Mouse (Mus musculus): ENCODE data around the gene Mrpl24. TPM values are rescaled to one million over a fixed set of nuclear protein-coding genes. Genes with fewer than 3 reads are reported as not detected.
"Not testable (repeated sequence)": the region's sequence is repeated elsewhere in the genome, so short reads cannot be mapped to it uniquely, and the experiment has no call there.

Mrpl24 gene
- polyA plus RNA-seq, 1 experiment from 2014 or later, result 73.0 TPM

DNA sequence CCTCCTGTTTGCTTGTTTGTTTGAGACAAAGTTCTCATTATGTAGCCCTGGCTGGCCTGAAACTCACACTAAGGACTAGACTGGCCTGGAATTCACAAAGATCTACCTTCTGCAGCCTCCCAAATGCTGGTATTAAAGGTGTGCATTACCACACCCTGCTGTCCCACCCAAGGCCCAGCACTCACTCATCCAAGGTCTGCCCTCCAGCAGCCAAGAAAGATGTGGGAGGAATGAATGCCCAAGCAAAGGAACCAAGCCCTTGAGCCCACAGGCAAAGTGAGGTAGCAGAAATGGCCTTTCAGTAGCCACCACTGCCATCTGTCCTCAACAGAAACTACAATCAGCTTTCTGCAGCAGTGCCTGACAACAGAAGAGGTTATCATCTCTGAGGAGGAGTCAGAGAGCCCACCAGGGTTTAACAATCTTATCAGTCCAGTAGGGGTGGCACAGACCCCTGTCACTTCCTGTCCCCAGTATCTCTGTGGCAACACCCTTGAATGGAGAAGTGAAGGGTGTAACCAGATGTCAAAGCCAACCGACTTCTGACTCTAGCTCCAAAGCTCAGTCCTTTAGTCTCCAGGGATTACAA is 18.2 kb upstream of the Mrpl24 start:
- Histone ChIP-seq H3K36me3 (no peaks in the 10 kb centered on the region), H3K27ac (replicated peaks) (no peak overlapping the region), H3K27me3 (no peaks in the 10 kb centered on the region), H3K4me3 (no peak overlapping the region), H3K4me2 (no peak overlapping the region), H3K9me3 (no peaks in the 10 kb centered on the region), H3K9ac (no peak overlapping the region), H3K4me1 (replicated peaks) (no peaks in the 10 kb centered on the region)
- ATAC-seq (ENCODE audit: low read depth), result no peak
- WGBS, result 52% methylated on average over 1 of the region's 1 CpGs

GRCm38 (mm10) chr3:87901959-87902358 is 17.3 kb upstream of the Mrpl24 start:
- not testable (repeated sequence) for H3K4me3 ChIP-seq; H3K4me1 ChIP-seq (replicated peaks); H3K27ac ChIP-seq (replicated peaks); ATAC-seq (ENCODE audit: low read depth); H3K36me3 ChIP-seq; H3K4me2 ChIP-seq; H3K9ac ChIP-seq; H3K27me3 ChIP-seq; H3K9me3 ChIP-seq
- WGBS, result 77% methylated on average over 6 of the region's 6 CpGs

DNA sequence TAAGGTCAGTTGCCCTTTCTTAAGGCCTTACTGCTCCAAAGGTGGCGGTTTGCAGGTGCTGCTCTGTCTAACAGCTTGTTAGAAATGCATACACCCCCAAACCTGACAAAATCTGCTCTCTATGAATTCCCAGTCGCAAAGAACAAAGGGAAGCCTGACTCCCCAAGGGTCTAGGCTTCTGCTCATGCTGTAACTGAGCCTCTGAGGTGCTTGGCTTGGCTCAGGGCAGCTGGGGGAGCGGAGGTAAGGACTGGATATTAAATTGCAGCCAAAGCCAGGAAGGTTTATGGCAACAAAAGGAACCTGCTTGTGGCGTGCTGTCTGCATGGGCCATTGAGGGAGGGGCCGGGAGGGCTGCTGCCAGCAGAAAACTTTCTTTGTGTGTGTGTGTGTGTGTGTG is 15.5 kb upstream of the Mrpl24 start:
- Histone ChIP-seq H3K4me2 (no peak overlapping the region), H3K9ac (no peak overlapping the region), H3K4me3 (no peak overlapping the region), H3K27me3 (no peaks in the 10 kb centered on the region), H3K36me3 (no peaks in the 10 kb centered on the region), H3K4me1 (replicated peaks) (peaks cover 19% of the 10 kb centered on the region), H3K9me3 (no peaks in the 10 kb centered on the region), H3K27ac (replicated peaks) (no peak overlapping the region)
- no peak for ATAC-seq (ENCODE audit: low read depth)
- 48% methylated on average over 5 of the region's 5 CpGs for WGBS

GRCm38 (mm10) chr3:87905880-87906485 is 13.3 kb upstream of the Mrpl24 start, which contains the start of gene Hdgf:
Gene Hdgf (plus strand): TSS chr3:87906321.
- H3K9ac ChIP-seq, result peak within 1 kb of the TSS; percentile 95
- 1% methylated on average over 56 of the region's 57 CpGs for WGBS
- peak; percentile 93 for ATAC-seq (ENCODE audit: low read depth)
- no peaks in the 10 kb centered on the region for H3K27me3 ChIP-seq
- H3K36me3 ChIP-seq, result no peaks in the 10 kb centered on the region
- H3K27ac ChIP-seq (replicated peaks), result peak within 1 kb of the TSS; percentile 96
- peak within 1 kb of the TSS; percentile 97 for H3K4me2 ChIP-seq
- peak within 1 kb of the TSS; percentile 97 for H3K4me3 ChIP-seq
- peaks cover 40% of the 10 kb centered on the region for H3K4me1 ChIP-seq (replicated peaks)
- no peaks in the 10 kb centered on the region for H3K9me3 ChIP-seq

DNA sequence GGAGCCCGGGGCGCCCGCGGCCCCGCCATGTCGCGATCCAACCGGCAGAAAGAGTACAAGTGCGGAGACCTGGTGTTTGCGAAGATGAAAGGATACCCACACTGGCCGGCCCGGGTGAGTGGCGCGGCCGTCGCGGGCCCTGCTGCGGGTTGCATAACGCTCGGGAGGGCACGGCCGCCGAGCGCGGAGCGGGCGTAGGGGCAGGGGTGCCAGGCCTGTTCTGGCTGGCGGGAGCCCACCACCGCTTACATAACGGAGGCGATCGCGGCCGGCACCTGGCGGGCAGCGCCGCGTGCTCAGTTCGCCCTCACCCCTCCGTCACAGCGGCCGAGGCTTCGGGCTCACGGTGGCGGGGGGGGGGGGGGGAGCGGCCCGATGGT is 12.7 kb upstream of the Mrpl24 start:
- peak; percentile 54 for ATAC-seq (ENCODE audit: low read depth)
- Histone ChIP-seq H3K4me2 (peak overlapping the region; percentile 97), H3K27ac (replicated peaks) (peak overlapping the region; percentile 96), H3K4me3 (peak overlapping the region; percentile 97), H3K4me1 (replicated peaks) (peaks cover 44% of the 10 kb centered on the region), H3K36me3 (no peaks in the 10 kb centered on the region), H3K27me3 (no peaks in the 10 kb centered on the region), H3K9me3 (no peaks in the 10 kb centered on the region), H3K9ac (peak overlapping the region; percentile 95)
- WGBS, result under 1% methylated on average over 40 of the region's 47 CpGs

DNA sequence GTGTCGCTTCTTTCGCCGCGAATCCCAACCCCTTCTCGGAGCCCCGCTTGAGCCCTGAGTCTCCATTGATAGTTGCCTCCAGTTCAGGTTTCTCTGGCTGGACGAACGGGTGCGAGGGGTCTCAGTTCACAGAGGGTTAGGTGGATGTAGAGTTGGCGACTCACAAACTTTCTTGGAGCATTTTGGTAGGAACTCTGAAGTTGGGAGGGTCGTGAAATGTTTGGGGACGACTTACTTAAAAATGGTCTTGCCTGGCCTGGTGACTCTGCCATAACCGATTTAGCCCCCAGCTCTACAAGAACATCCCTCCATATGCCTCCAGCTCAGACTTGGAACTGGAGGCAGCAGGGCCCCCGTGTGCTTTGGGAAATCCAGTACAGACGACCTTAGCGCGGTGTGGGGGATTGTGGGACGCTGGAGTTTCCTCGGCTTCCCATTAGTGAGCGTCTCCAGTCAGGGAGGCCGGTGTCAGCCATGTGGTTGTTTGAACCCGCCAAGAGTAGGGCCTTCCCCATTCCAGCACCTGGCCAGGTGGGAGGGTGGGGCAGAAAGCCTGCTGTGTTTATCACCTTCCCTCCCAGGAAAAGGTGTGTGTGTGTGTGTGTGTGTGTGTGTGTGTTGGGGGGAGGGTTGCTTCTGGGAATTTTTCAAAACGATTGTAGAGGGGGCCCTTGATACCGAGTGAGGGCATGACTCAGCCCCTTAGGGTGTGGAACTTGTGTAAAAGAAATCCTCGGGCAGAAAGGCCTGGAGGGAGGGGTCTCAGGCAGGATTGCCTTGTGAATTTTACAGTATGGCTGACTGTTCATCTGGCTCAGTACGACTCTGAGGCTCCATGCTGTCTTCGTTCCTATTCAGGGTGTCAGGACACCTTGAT is 12.1 kb upstream of the Mrpl24 start:
- peak overlapping the region; percentile 97 for H3K4me2 ChIP-seq
- peak overlapping the region; percentile 97 for H3K4me3 ChIP-seq
- no peaks in the 10 kb centered on the region for H3K36me3 ChIP-seq
- WGBS, result 1% methylated on average over 27 of the region's 27 CpGs
- H3K27ac ChIP-seq (replicated peaks), result peak overlapping the region; percentile 96
- peaks cover 47% of the 10 kb centered on the region for H3K4me1 ChIP-seq (replicated peaks)
- H3K27me3 ChIP-seq, result no peaks in the 10 kb centered on the region
- H3K9me3 ChIP-seq, result no peaks in the 10 kb centered on the region
- H3K9ac ChIP-seq, result peak overlapping the region; percentile 95
- ATAC-seq (ENCODE audit: low read depth), result no peak

DNA sequence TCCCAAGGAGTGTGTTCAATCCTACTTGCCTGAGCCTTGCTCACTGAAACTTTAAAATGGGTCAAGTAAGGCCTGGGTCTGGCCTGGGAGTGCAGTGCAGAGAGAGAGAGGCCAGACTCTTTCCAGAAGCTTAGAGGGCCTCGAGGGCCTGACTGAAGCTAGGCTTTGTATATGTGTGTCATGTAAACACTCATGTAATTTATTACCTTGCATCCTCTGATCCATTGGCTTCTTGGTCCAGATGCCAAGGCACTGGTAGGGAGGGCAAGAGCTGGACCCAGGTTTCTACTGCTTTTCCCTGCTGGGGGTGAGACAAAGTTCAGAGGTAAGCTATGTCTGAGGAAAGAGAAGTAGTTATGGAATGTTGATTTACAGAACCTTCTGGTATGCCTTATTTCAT is 11.4 kb upstream of the Mrpl24 start:
- H3K4me2 ChIP-seq, result peak overlapping the region; percentile 97
- H3K9me3 ChIP-seq, result no peaks in the 10 kb centered on the region
- peak overlapping the region; percentile 96; the same call in 1 of the 2 replicates for H3K27ac ChIP-seq (replicated peaks)
- 0% methylated on average over 1 of the region's 1 CpGs for WGBS
- no peaks in the 10 kb centered on the region for H3K27me3 ChIP-seq
- H3K9ac ChIP-seq, result peak overlapping the region; percentile 95
- H3K36me3 ChIP-seq, result 0 out of 2 replicates have a peak, but pooled peaks cover under 1% of the 10 kb centered on the region
- no peak for ATAC-seq (ENCODE audit: low read depth)
- peaks cover 48% of the 10 kb centered on the region for H3K4me1 ChIP-seq (replicated peaks)
- H3K4me3 ChIP-seq, result peak overlapping the region; percentile 97

DNA sequence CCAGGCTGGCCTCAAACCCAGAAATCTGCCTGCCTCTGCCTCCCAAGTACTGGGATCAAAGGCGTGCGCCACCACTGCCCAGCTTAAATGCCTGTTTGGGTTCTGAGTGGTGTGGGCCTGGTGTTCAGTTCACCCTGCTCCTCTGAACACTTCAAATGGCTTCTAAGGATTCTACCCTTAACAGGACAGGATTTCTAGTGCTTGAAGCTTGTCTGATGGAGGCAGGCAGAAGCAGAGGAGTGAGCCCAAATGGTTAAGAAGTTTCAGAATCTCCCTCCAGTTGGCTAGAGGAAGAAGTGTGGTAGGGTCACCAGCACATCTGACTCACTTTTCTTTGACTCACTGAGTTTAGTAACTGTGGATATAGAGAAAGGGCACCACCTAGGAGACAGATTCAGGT is 9.9 kb upstream of the Mrpl24 start:
- 90% methylated on average over 2 of the region's 2 CpGs for whole genome bisulfite sequencing
- Histone ChIP-seq H3K36me3 (peaks cover 15% of the 10 kb centered on the region), H3K4me3 (no peak overlapping the region), H3K4me1 (replicated peaks) (peaks cover 50% of the 10 kb centered on the region), H3K9ac (0 out of 2 replicates have a peak overlapping the region, but pooled peaks have one; percentile 65), H3K9me3 (no peaks in the 10 kb centered on the region), H3K4me2 (peak overlapping the region; percentile 61; the same call in 1 of the 2 replicates), H3K27ac (replicated peaks) (no peak overlapping the region), H3K27me3 (no peaks in the 10 kb centered on the region)
- ATAC-seq (ENCODE audit: low read depth), result no peak

GRCm38 (mm10) chr3:87909874-87910273 is 9.4 kb upstream of the Mrpl24 start:
- WGBS, result 4% methylated on average over 4 of the region's 4 CpGs
- peak overlapping the region; percentile 41 for H3K4me3 ChIP-seq
- peak overlapping the region; percentile 65; the same call in 1 of the 2 replicates for H3K9ac ChIP-seq
- H3K27ac ChIP-seq (replicated peaks), result peak overlapping the region; percentile 80
- H3K4me1 ChIP-seq (replicated peaks), result peaks cover 50% of the 10 kb centered on the region
- no peaks in the 10 kb centered on the region for H3K9me3 ChIP-seq
- no peak for ATAC-seq (ENCODE audit: low read depth)
- peak overlapping the region; percentile 61 for H3K4me2 ChIP-seq
- H3K36me3 ChIP-seq, result peaks cover 20% of the 10 kb centered on the region
- H3K27me3 ChIP-seq, result no peaks in the 10 kb centered on the region

DNA sequence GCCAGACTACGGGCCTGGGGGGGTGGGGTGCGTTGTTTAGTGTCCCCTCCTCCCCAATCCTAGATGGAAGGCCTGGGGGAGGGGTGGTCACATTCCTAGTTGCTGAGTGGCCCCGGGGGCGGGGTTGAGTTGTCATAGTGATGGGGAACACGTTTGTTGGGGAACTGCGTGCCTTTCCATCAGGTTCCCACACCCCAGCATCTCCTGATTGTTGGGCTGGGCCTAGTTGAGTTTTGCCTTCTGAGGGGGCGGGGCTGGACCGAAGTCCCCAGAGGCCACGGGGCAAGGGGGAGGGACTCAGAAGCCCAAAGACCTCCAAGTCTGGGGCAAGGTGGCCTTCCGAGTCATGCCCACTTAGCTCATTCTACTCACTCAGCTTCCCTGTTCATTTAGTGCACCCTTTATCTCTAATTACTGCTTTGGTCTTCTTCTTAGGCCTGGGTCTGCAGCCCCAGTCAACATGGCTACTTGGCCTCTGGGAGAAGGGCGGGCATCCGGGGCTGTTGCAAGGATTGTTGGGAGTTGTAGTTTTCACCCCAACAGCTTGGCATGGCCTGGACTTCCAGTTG is 8.6 kb upstream of the Mrpl24 start:
- H3K27me3 ChIP-seq, result no peaks in the 10 kb centered on the region
- H3K9ac ChIP-seq, result peak overlapping the region; percentile 65
- peaks cover 28% of the 10 kb centered on the region for H3K36me3 ChIP-seq
- ATAC-seq (ENCODE audit: low read depth), result 0 out of 2 replicates have a peak, but pooled peaks have one; percentile 19
- H3K4me2 ChIP-seq, result peak overlapping the region; percentile 61
- H3K4me3 ChIP-seq, result peak overlapping the region; percentile 41
- H3K9me3 ChIP-seq, result no peaks in the 10 kb centered on the region
- 4% methylated on average over 12 of the region's 12 CpGs for WGBS
- peak overlapping the region; percentile 80 for H3K27ac ChIP-seq (replicated peaks)
- peaks cover 50% of the 10 kb centered on the region for H3K4me1 ChIP-seq (replicated peaks)

DNA sequence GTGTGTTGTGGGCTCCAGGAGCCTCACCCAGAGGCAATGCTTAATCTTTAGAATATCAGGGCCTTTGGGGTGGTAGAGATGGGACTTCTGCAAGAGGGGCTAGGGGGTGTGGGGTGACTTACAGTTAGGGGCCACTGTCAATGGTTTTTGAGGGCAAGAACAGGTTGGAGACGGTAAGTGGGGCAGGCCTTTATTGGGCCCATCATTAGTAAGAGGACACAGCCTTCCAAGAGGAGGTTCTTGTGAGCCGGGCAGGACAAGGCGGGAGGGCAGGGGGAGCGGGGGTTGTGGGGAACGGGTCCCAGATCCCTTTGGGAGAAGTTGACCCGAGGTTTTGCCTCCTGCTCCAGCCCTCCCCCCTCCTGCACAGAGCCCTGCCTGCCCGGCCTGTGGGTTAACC is 5.8 kb upstream of the Mrpl24 start:
- Histone ChIP-seq H3K27ac (replicated peaks) (no peak overlapping the region), H3K4me2 (no peak overlapping the region), H3K4me1 (replicated peaks) (peaks cover 34% of the 10 kb centered on the region), H3K4me3 (no peak overlapping the region), H3K9me3 (no peaks in the 10 kb centered on the region), H3K27me3 (no peaks in the 10 kb centered on the region), H3K9ac (no peak overlapping the region), H3K36me3 (peaks cover 48% of the 10 kb centered on the region)
- 90% methylated on average over 7 of the region's 7 CpGs for WGBS
- no peak for ATAC-seq (ENCODE audit: low read depth)

DNA sequence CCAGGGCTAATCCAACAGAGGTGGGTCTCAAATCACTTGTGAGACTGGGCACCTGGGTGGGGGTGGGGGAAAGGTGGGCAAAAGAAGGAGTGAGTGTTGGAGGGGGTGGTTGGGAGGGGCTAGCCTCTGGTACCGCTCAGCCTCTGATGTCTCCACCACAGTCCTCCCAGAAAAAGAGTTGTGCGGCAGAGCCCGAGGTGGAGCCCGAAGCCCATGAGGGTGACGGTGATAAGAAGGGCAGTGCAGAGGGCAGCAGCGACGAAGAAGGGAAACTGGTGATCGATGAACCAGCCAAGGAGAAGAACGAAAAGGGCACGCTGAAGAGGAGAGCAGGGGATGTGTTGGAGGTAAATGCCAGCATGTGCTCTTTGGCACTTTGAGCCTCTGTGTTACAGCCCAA is 5.4 kb upstream of the Mrpl24 start:
- no peak overlapping the region for H3K4me3 ChIP-seq
- no peak for ATAC-seq (ENCODE audit: low read depth)
- no peak overlapping the region for H3K9ac ChIP-seq
- H3K9me3 ChIP-seq, result no peaks in the 10 kb centered on the region
- 96% methylated on average over 10 of the region's 10 CpGs for WGBS
- peaks cover 48% of the 10 kb centered on the region for H3K36me3 ChIP-seq
- H3K4me2 ChIP-seq, result no peak overlapping the region
- H3K4me1 ChIP-seq (replicated peaks), result peaks cover 33% of the 10 kb centered on the region
- H3K27ac ChIP-seq (replicated peaks), result no peak overlapping the region
- H3K27me3 ChIP-seq, result no peaks in the 10 kb centered on the region

Data from neural tube, embryonic 13.5 days (tissue).